Mouse (Mus musculus) liver, embryonic 12.5 days (tissue): Measurements from ENCODE around the gene Timm8b. TPM values are rescaled to one million over a fixed set of nuclear protein-coding genes. Genes with fewer than 3 reads are reported as not detected.

Experiments
- ATAC-seq: fragments of 200-750 bp; cut with Nextera tagmentation; 2 replicates; pipeline ENCODE4 v1.8.0; 2017; ENCODE audit warnings: moderate number of reproducible peaks, mild to moderate bottlenecking, moderate library complexity
- H3K27ac ChIP-seq: fragments of 300-500 bp; sonication (generic); 2 replicates; pipeline ENCODE4 v1.5.1; 2016; ENCODE audit warnings: mild to moderate bottlenecking
- H3K27me3 ChIP-seq: fragments of 300-500 bp; sonication (generic); replicated peaks from 2 replicates; pipeline ENCODE4 v1.6.1; 2016; ENCODE audit warnings: mild to moderate bottlenecking, moderate library complexity
- H3K36me3 ChIP-seq: fragments of 300-500 bp; sonication (generic); 2 replicates; pipeline ENCODE4 v1.6.1; 2016; ENCODE audit warnings: mild to moderate bottlenecking, moderate library complexity
- H3K4me1 ChIP-seq: fragments of 300-500 bp; sonication (generic); 2 replicates; pipeline ENCODE4 v1.6.1; 2016
- H3K4me2 ChIP-seq: fragments of 300-500 bp; sonication (generic); 2 replicates; pipeline ENCODE4 v1.6.1; 2016; ENCODE audit warnings: mild to moderate bottlenecking, moderate library complexity
- H3K4me3 ChIP-seq: fragments of 300-500 bp; sonication (generic); 2 replicates; pipeline ENCODE4 v1.5.1; 2016; ENCODE audit warnings: mild to moderate bottlenecking, moderate library complexity
- H3K9ac ChIP-seq: fragments of 300-500 bp; sonication (generic); 2 replicates; pipeline ENCODE4 v1.6.1; 2016; ENCODE audit warnings: mild to moderate bottlenecking, moderate library complexity
- H3K9me3 ChIP-seq: fragments of 300-500 bp; sonication (generic); replicated peaks from 2 replicates; pipeline ENCODE4 v1.6.1; 2016; ENCODE audit warnings: mild to moderate bottlenecking, moderate library complexity
- WGBS: fragments of 180-500 bp; shearing (Covaris S2); methylation state at CpG from one replicate; pipeline ENCODE4 v1.1.7; 2016; ENCODE audit not compliant: insufficient replicate concordance; 5-methylcytosine and 5-hydroxymethylcytosine counted together
- polyA plus RNA-seq: library from polyadenylated mRNA; unstranded; fragments of >200 nt; fragmentation: Nextera tagmentation; extraction: Ambion mirVana; gene quantifications from 2 replicates; pipeline ENCODE4 v1.2.1, GENCODE M21; 2016

The Timm8b gene
- polyA plus RNA-seq, 1 experiment from 2014 or later, result 229 TPM

DNA sequence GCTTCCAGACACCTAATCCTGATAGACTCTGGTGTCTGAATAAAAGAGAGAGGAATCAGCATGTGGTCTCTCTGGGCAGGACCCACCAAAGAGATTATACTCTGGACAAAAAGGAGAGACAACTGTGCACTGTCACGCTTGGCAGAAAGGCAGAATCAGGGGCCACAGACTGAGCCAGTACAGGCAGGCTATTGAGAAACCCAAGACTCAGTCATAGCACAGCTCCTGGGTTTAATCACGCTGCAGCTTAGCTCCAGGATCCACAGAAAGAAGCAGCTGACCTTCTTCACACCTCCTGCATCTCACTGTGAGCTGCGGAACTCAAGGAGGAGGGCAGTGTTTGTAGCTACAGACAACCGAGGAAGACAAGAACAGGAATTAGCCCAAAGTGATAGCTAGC lies 23.3 kb upstream of the Timm8b start:
- H3K9me3 ChIP-seq, result no peaks in the 10 kb centered on the region
- WGBS, result 39% methylated on average over 4 of the region's 4 CpGs
- no peaks in the 10 kb centered on the region for H3K27me3 ChIP-seq
- ATAC-seq, result no peak
- H3K4me3 ChIP-seq, result no peak overlapping the region
- H3K9ac ChIP-seq, result no peak overlapping the region
- no peaks in the 10 kb centered on the region for H3K4me1 ChIP-seq
- no peak overlapping the region for H3K27ac ChIP-seq
- no peaks in the 10 kb centered on the region for H3K36me3 ChIP-seq
- H3K4me2 ChIP-seq, result no peak overlapping the region

- H3K4me3 ChIP-seq, result no peak overlapping the region
- H3K27me3 ChIP-seq, result no peaks in the 10 kb centered on the region
- no peak overlapping the region for H3K27ac ChIP-seq
- no peaks in the 10 kb centered on the region for H3K9me3 ChIP-seq
- WGBS, result 62% methylated on average over 6 of the region's 6 CpGs
- H3K9ac ChIP-seq, result no peak overlapping the region
- ATAC-seq, result no peak
- H3K4me1 ChIP-seq, result no peaks in the 10 kb centered on the region
- H3K36me3 ChIP-seq, result no peaks in the 10 kb centered on the region
- no peak overlapping the region for H3K4me2 ChIP-seq
Measured at GRCm38 (mm10) chr9:50585145-50585818, 18.4 kb upstream of the Timm8b start.

GRCm38 (mm10) chr9:50586955-50587354 lies 16.8 kb upstream of the Timm8b start:
- Histone ChIP-seq H3K4me2 (no peak overlapping the region), H3K36me3 (no peaks in the 10 kb centered on the region), H3K4me1 (no peaks in the 10 kb centered on the region), H3K27ac (no peak overlapping the region), H3K27me3 (no peaks in the 10 kb centered on the region), H3K9me3 (no peaks in the 10 kb centered on the region), H3K9ac (no peak overlapping the region), H3K4me3 (no peak overlapping the region)
- no peak for ATAC-seq
- 60% methylated on average over 4 of the region's 4 CpGs for WGBS

DNA sequence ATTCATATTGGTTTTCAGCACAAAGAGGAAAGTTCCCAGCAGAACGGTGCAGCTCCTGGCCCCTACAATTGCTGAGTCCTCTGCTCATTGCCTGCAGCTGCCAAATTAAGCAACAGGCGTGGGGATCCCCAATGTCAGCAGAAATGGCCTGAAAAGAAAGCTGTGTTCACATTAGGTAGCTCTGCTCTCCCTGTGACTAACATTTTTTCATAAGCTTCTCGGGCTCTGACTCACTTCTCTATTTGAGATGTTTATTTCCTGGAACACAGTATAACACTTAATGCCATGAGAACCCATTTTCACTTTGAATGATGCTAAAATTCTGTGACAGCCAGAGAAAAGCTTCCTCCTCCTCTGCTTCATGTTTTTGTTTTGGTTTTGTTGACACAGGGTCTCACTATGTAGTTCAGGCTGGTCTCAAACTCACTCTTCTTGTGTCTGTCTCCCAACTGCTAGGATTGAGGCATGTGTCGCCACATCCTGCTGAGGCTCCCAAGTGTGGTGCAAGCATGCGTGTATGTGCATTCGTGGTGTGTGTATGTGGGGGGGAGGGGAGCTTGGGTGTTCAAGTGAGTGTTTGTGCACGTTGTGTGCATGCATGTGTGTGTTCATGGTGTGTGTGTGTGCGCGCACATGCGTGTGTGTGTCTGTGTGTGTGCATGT lies 12.7 kb upstream of the Timm8b start:
- Histone ChIP-seq H3K4me2 (no peak overlapping the region), H3K9ac (no peak overlapping the region), H3K9me3 (no peaks in the 10 kb centered on the region), H3K36me3 (peaks cover 16% of the 10 kb centered on the region), H3K4me3 (no peak overlapping the region), H3K4me1 (no peaks in the 10 kb centered on the region), H3K27ac (no peak overlapping the region), H3K27me3 (no peaks in the 10 kb centered on the region)
- ATAC-seq, result no peak
- WGBS, result 60% methylated on average over 10 of the region's 10 CpGs

GRCm38 (mm10) chr9:50592955-50593354 lies 10.8 kb upstream of the Timm8b start:
- Histone ChIP-seq H3K4me1 (no peaks in the 10 kb centered on the region), H3K36me3 (peaks cover 36% of the 10 kb centered on the region), H3K9ac (no peak overlapping the region), H3K9me3 (no peaks in the 10 kb centered on the region), H3K4me3 (no peak overlapping the region), H3K27ac (no peak overlapping the region), H3K4me2 (no peak overlapping the region), H3K27me3 (no peaks in the 10 kb centered on the region)
- no peak for ATAC-seq
- WGBS, result 81% methylated on average over 9 of the region's 9 CpGs

DNA sequence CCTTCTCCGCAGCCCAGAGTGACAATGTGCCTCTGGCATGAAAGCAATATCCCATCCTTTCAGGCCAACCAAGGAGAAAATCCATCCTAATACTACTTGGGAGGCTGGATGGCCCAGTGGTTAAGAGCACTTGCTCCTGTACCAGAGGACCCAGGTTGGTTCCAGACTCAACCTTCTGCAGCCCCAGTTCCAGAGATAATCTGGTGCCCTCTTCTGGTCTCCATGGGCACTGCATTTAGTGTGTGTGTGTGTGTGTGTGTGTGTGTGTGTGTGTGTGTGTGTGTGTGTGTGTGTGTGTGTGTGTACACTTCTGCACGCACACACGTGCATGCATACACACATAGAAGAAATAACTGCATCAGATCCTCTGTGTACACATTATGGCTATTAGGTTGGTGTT lies 10.2 kb upstream of the Timm8b start:
- H3K4me2 ChIP-seq, result no peak overlapping the region
- 68% methylated on average over 3 of the region's 3 CpGs for WGBS
- H3K9me3 ChIP-seq, result no peaks in the 10 kb centered on the region
- no peaks in the 10 kb centered on the region for H3K27me3 ChIP-seq
- H3K9ac ChIP-seq, result no peak overlapping the region
- no peaks in the 10 kb centered on the region for H3K4me1 ChIP-seq
- H3K27ac ChIP-seq, result peak overlapping the region; percentile 76; the same call in 1 of the 2 replicates
- no peak overlapping the region for H3K4me3 ChIP-seq
- no peak for ATAC-seq
- H3K36me3 ChIP-seq, result peaks cover 42% of the 10 kb centered on the region

DNA sequence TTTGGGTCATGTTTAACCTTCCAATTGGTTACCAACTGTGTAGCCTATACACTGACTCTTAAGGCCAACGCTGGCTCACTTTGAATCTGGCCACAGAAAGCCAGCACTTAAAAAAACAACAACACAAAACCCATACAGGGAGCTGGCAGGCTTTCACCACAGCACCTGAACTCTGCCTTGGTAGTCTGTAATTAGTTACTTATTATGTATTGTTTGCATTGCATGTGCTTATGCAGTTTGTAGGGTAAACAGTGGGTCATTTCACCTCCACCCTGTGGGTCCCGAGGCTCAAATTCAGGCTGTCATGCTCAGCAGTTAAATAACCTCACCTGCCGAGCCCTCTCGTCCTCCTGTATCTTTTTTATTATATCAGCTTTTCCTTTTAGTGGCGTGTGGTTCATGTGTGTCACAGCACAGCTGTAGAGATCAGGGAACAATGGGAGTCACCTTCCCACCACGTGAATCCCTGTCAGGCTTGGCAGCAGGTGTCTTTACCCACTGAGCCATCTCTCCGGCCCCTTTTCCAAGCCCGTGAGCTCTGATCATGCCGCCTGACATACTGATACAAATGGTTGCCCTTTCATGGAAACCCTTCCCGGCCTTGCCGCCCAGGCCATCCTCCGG lies 8.8 kb upstream of the Timm8b start:
- Histone ChIP-seq H3K4me2 (no peak overlapping the region), H3K36me3 (peaks cover 55% of the 10 kb centered on the region), H3K27ac (peak overlapping the region; percentile 76), H3K27me3 (no peaks in the 10 kb centered on the region), H3K4me3 (no peak overlapping the region), H3K4me1 (peaks cover under 1% of the 10 kb centered on the region; the same call in 1 of the 2 replicates), H3K9me3 (no peaks in the 10 kb centered on the region), H3K9ac (no peak overlapping the region)
- peak; percentile 58 for ATAC-seq
- 68% methylated on average over 12 of the region's 12 CpGs for WGBS

DNA sequence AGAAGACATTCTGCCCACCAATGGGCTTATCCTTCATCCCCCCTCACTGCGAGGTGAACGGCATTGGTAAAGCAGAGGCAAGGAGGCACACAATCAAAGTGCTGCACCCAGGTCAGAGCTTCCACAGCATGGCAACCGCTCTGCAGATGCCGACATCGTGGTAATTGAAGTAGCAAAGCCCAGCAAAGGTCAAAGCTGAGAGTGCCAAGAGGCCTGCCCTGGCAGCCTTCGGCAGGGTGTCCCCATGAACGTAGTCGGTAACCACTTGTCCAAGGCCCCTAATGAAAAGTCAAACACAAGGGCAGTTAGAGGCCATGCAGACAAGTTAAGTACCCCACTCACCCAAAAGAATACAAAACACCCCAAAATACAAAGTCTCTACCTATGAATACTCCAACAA lies 6.7 kb upstream of the Timm8b start:
- WGBS, result 85% methylated on average over 8 of the region's 8 CpGs

GRCm38 (mm10) chr9:50601536-50601935 lies 2.2 kb upstream of the Timm8b start:
- Histone ChIP-seq H3K4me3 (peak overlapping the region; percentile 77), H3K9ac (peak overlapping the region; percentile 84)

More for the DNA sequence above, 6.7 kb upstream of the Timm8b start:
- Histone ChIP-seq H3K9me3 (no peaks in the 10 kb centered on the region), H3K9ac (no peak overlapping the region), H3K27me3 (no peaks in the 10 kb centered on the region), H3K4me3 (no peak overlapping the region), H3K4me2 (no peak overlapping the region), H3K27ac (no peak overlapping the region), H3K4me1 (peaks cover 22% of the 10 kb centered on the region), H3K36me3 (peaks cover 67% of the 10 kb centered on the region)
- no peak for ATAC-seq

DNA sequence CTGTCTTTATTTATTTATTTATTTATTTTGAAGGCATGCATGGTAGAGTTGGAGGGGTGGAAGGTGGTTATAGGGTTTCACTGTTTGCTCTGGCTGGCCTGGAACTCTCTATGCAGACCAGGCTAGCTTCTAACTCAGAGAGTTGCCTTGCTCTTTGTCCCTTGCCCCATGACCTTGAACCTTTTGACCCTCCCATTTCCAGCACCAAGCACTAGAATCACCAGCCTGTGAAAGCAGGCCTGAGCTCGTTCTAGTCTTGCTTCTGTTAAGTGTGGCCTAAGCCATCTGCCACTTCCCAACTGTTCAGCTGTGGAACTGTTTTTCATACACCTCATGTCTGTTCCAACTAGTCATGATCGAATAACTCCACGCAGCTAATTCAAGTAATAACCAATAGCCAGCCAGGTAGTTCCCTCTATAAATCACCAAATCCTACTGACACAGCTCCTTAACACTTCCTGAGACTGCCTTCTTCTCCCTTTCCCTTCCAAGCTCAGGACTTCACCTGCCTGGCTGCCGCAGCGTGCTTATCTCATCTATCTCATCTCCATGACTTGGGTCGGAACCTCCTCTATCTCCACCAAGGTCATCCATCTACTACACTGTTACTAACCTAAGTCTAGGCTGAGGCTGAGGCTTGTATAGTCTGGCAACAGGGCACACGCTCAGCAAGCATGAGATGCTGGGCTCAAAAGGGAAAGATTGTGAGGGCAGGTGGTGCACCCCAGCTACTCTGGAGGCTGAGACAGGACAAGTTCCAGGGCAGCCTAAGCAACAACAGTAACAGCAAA lies 1.5 kb upstream of the Timm8b start:
- Histone ChIP-seq H3K4me1 (peaks cover 48% of the 10 kb centered on the region), H3K9ac (peak overlapping the region; percentile 84), H3K4me2 (peak overlapping the region; percentile 76), H3K4me3 (peak overlapping the region; percentile 77), H3K27ac (peak overlapping the region; percentile 88), H3K36me3 (peaks cover 63% of the 10 kb centered on the region), H3K9me3 (no peaks in the 10 kb centered on the region), H3K27me3 (no peaks in the 10 kb centered on the region)
- WGBS, result 37% methylated on average over 7 of the region's 7 CpGs
- ATAC-seq, result no peak

More at GRCm38 (mm10) chr9:50601536-50601935, 2.2 kb upstream of the Timm8b start:
- Histone ChIP-seq H3K27ac (peak overlapping the region; percentile 88), H3K9me3 (no peaks in the 10 kb centered on the region), H3K4me2 (peak overlapping the region; percentile 76), H3K36me3 (peaks cover 63% of the 10 kb centered on the region), H3K4me1 (peaks cover 48% of the 10 kb centered on the region), H3K27me3 (no peaks in the 10 kb centered on the region)
- peak; percentile 73 for ATAC-seq
- WGBS, result 31% methylated on average over 6 of the region's 6 CpGs

- peak overlapping the region; percentile 76 for H3K4me2 ChIP-seq
- H3K27me3 ChIP-seq, result no peaks in the 10 kb centered on the region
- H3K4me1 ChIP-seq, result peaks cover 48% of the 10 kb centered on the region
- peak overlapping the region; percentile 77 for H3K4me3 ChIP-seq
- no peaks in the 10 kb centered on the region for H3K9me3 ChIP-seq
- peak overlapping the region; percentile 84 for H3K9ac ChIP-seq
- peaks cover 63% of the 10 kb centered on the region for H3K36me3 ChIP-seq
- peak overlapping the region; percentile 88 for H3K27ac ChIP-seq
- 1% methylated on average over 24 of the region's 24 CpGs for WGBS
- ATAC-seq, result peak; percentile 79
Measured at GRCm38 (mm10) chr9:50603998-50604324, 251 bp downstream of the Timm8b start.
